Mouse (Mus musculus) limb, embryonic 15.5 days (tissue): Measurements from ENCODE around the gene Sgms2. TPM values are rescaled to one million over a fixed set of nuclear protein-coding genes. Genes with fewer than 3 reads are reported as not detected.
"Not testable (repeated sequence)": the region's sequence is repeated elsewhere in the genome, so short reads cannot be mapped to it uniquely, and the experiment has no call there.

ENCODE experiments used
- ATAC-seq: fragments of 200-750 bp; cut with Nextera tagmentation; 2 replicates; pipeline ENCODE4 v1.8.0; 2017; ENCODE audit warnings: low read depth, moderate TSS enrichment; ENCODE audit not compliant: insufficient number of reproducible peaks, low FRiP score, low TSS enrichment
- H3K27ac ChIP-seq: fragments of 300-500 bp; sonication (generic); 2 replicates; pipeline ENCODE4 v1.5.1; 2015; ENCODE audit warnings: moderate library complexity, mild to moderate bottlenecking, inconsistent platforms
- H3K27me3 ChIP-seq: fragments of 300-500 bp; sonication (generic); 2 replicates; pipeline ENCODE4 v1.6.1; 2015; ENCODE audit warnings: inconsistent platforms
- H3K36me3 ChIP-seq: fragments of 300-500 bp; sonication (generic); 2 replicates; pipeline ENCODE4 v1.6.1; 2015; ENCODE audit warnings: inconsistent platforms
- H3K4me1 ChIP-seq: fragments of 300-500 bp; sonication (generic); 2 replicates; pipeline ENCODE4 v1.6.1; 2015; ENCODE audit warnings: inconsistent platforms
- H3K4me2 ChIP-seq: fragments of 300-500 bp; sonication (generic); 2 replicates; pipeline ENCODE4 v1.6.1; 2015; ENCODE audit warnings: mild to moderate bottlenecking, inconsistent platforms
- H3K4me3 ChIP-seq: fragments of 300-500 bp; sonication (generic); 2 replicates; pipeline ENCODE4 v1.5.1; 2015; ENCODE audit warnings: mild to moderate bottlenecking, inconsistent platforms
- H3K9ac ChIP-seq: fragments of 300-500 bp; sonication (generic); 2 replicates; pipeline ENCODE4 v1.6.1; 2015; ENCODE audit warnings: inconsistent platforms
- H3K9me3 ChIP-seq: fragments of 300-500 bp; sonication (generic); 2 replicates; pipeline ENCODE4 v1.6.1; 2016; ENCODE audit warnings: inconsistent platforms
- WGBS: fragments of 180-500 bp; shearing (Covaris S2); methylation state at CpG from one replicate; pipeline ENCODE4 v1.1.7; 2015; 5-methylcytosine and 5-hydroxymethylcytosine counted together
- polyA plus RNA-seq: library from polyadenylated mRNA; unstranded; fragments of >200 nt; fragmentation: Nextera tagmentation; extraction: Ambion mirVana; gene quantifications from 2 replicates; pipeline ENCODE4 v1.2.1, GENCODE M21; 2015

The Sgms2 gene
- polyA plus RNA-seq, 1 experiment from 2014 or later = 22.3 TPM

- Histone ChIP-seq H3K4me2 (no peak overlapping the region), H3K36me3 (no peaks in the 10 kb centered on the region), H3K9me3 (no peaks in the 10 kb centered on the region), H3K4me3 (no peak overlapping the region), H3K4me1 (no peaks in the 10 kb centered on the region), H3K27ac (no peak overlapping the region), H3K27me3 (no peaks in the 10 kb centered on the region), H3K9ac (no peak overlapping the region)
- ATAC-seq = no peak
- 55% methylated on average over 3 of the region's 3 CpGs for WGBS
These were observed 142.6 kb downstream of the Sgms2 start for GRCm38 (mm10) chr3:131348579-131348950.

- H3K27ac ChIP-seq = no peak overlapping the region
- H3K4me1 ChIP-seq = peaks cover 3% of the 10 kb centered on the region; the same call in 1 of the 2 replicates
- no peak overlapping the region for H3K4me2 ChIP-seq
- no peak overlapping the region for H3K9ac ChIP-seq
- no peaks in the 10 kb centered on the region for H3K9me3 ChIP-seq
- H3K4me3 ChIP-seq = no peak overlapping the region
- 52% methylated on average over 6 of the region's 6 CpGs for WGBS
- no peak for ATAC-seq
- no peaks in the 10 kb centered on the region for H3K27me3 ChIP-seq
- no peaks in the 10 kb centered on the region for H3K36me3 ChIP-seq
These were observed 143.2 kb downstream of the Sgms2 start for GRCm38 (mm10) chr3:131347831-131348578.

GRCm38 (mm10) chr3:131345903-131346302 is 145.3 kb downstream of the Sgms2 start:
- H3K4me2 ChIP-seq = no peak overlapping the region
- peaks cover 3% of the 10 kb centered on the region; the same call in 1 of the 2 replicates for H3K4me1 ChIP-seq
- no peaks in the 10 kb centered on the region for H3K36me3 ChIP-seq
- no peak overlapping the region for H3K4me3 ChIP-seq
- no peak overlapping the region for H3K27ac ChIP-seq
- H3K9ac ChIP-seq = no peak overlapping the region
- no peaks in the 10 kb centered on the region for H3K27me3 ChIP-seq
- H3K9me3 ChIP-seq = no peaks in the 10 kb centered on the region
- 86% methylated on average over 6 of the region's 6 CpGs for WGBS
- no peak for ATAC-seq

GRCm38 (mm10) chr3:131343311-131343710 is 147.9 kb downstream of the Sgms2 start:
- H3K9me3 ChIP-seq = no peaks in the 10 kb centered on the region
- no peak for ATAC-seq
- H3K27me3 ChIP-seq = no peaks in the 10 kb centered on the region
- WGBS = 32% methylated on average over 6 of the region's 6 CpGs
- H3K9ac ChIP-seq = no peak overlapping the region
- H3K27ac ChIP-seq = no peak overlapping the region
- H3K4me3 ChIP-seq = no peak overlapping the region
- H3K4me1 ChIP-seq = peaks cover 3% of the 10 kb centered on the region; the same call in 1 of the 2 replicates
- H3K4me2 ChIP-seq = no peak overlapping the region
- no peaks in the 10 kb centered on the region for H3K36me3 ChIP-seq

- Histone ChIP-seq H3K9me3 (no peaks in the 10 kb centered on the region), H3K36me3 (no peaks in the 10 kb centered on the region), H3K27me3 (no peaks in the 10 kb centered on the region), H3K4me3 (no peak overlapping the region), H3K4me2 (no peak overlapping the region), H3K4me1 (peaks cover 3% of the 10 kb centered on the region; the same call in 1 of the 2 replicates), H3K9ac (no peak overlapping the region), H3K27ac (no peak overlapping the region)
- WGBS = 52% methylated on average over 3 of the region's 3 CpGs
- ATAC-seq = no peak
These were observed 150.3 kb downstream of the Sgms2 start for GRCm38 (mm10) chr3:131340885-131341284.

GRCm38 (mm10) chr3:131339280-131339679 is 151.9 kb downstream of the Sgms2 start:
- 76% methylated on average over 4 of the region's 4 CpGs for WGBS
- H3K9me3 ChIP-seq = no peaks in the 10 kb centered on the region
- H3K4me3 ChIP-seq = no peak overlapping the region
- ATAC-seq = no peak
- no peak overlapping the region for H3K4me2 ChIP-seq
- no peaks in the 10 kb centered on the region for H3K27me3 ChIP-seq
- H3K4me1 ChIP-seq = peaks cover 14% of the 10 kb centered on the region
- no peaks in the 10 kb centered on the region for H3K36me3 ChIP-seq
- H3K9ac ChIP-seq = no peak overlapping the region
- no peak overlapping the region for H3K27ac ChIP-seq

- H3K9me3 ChIP-seq, ATAC-seq, H3K4me3 ChIP-seq, H3K9ac ChIP-seq, H3K27ac ChIP-seq, H3K4me2 ChIP-seq, H3K27me3 ChIP-seq, H3K36me3 ChIP-seq: not testable (repeated sequence)
- 89% methylated on average over 7 of the region's 7 CpGs for WGBS
- peaks cover 15% of the 10 kb centered on the region for H3K4me1 ChIP-seq
These were observed 153.5 kb downstream of the Sgms2 start for GRCm38 (mm10) chr3:131337749-131338148.

- no peaks in the 10 kb centered on the region for H3K27me3 ChIP-seq
- 62% methylated on average over 8 of the region's 8 CpGs for whole genome bisulfite sequencing
These were observed 154.6 kb downstream of the Sgms2 start for GRCm38 (mm10) chr3:131336629-131337028.

GRCm38 (mm10) chr3:131335117-131335547 is 156.1 kb downstream of the Sgms2 start:
- no peaks in the 10 kb centered on the region for H3K9me3 ChIP-seq
- 36% methylated on average over 8 of the region's 8 CpGs for WGBS
- H3K9ac ChIP-seq = no peak overlapping the region
- H3K4me1 ChIP-seq = peaks cover 15% of the 10 kb centered on the region
- 0 out of 2 replicates have a peak, but pooled peaks have one; percentile 41 for ATAC-seq
- no peak overlapping the region for H3K4me3 ChIP-seq
- H3K27ac ChIP-seq = no peak overlapping the region; the same call in 1 of the 2 replicates
- H3K4me2 ChIP-seq = peak overlapping the region; percentile 29
- H3K36me3 ChIP-seq = no peaks in the 10 kb centered on the region
- no peaks in the 10 kb centered on the region for H3K27me3 ChIP-seq

More at GRCm38 (mm10) chr3:131336629-131337028, 154.6 kb downstream of the Sgms2 start:
- Histone ChIP-seq H3K36me3 (no peaks in the 10 kb centered on the region), H3K4me3 (no peak overlapping the region), H3K9me3 (no peaks in the 10 kb centered on the region), H3K4me2 (no peak overlapping the region), H3K27ac (no peak overlapping the region), H3K9ac (no peak overlapping the region), H3K4me1 (peaks cover 15% of the 10 kb centered on the region)
- ATAC-seq = no peak

- no peaks in the 10 kb centered on the region for H3K36me3 ChIP-seq
- H3K4me3 ChIP-seq = no peak overlapping the region
- WGBS = 76% methylated on average over 7 of the region's 7 CpGs
- H3K4me1 ChIP-seq = peaks cover under 1% of the 10 kb centered on the region
- no peak overlapping the region for H3K9ac ChIP-seq
- H3K27ac ChIP-seq = no peak overlapping the region
- H3K4me2 ChIP-seq = no peak overlapping the region
- no peaks in the 10 kb centered on the region for H3K9me3 ChIP-seq
- no peaks in the 10 kb centered on the region for H3K27me3 ChIP-seq
- no peak for ATAC-seq
These were observed 164.0 kb downstream of the Sgms2 start for GRCm38 (mm10) chr3:131327189-131327588.

GRCm38 (mm10) chr3:131326637-131327036 is 164.6 kb downstream of the Sgms2 start:
- 71% methylated on average over 4 of the region's 4 CpGs for WGBS
- H3K4me3 ChIP-seq = no peak overlapping the region
- no peak overlapping the region for H3K4me2 ChIP-seq
- H3K4me1 ChIP-seq = peaks cover 5% of the 10 kb centered on the region
- H3K27ac ChIP-seq = no peak overlapping the region
- H3K27me3 ChIP-seq = no peaks in the 10 kb centered on the region
- ATAC-seq = no peak
- H3K9me3 ChIP-seq = no peaks in the 10 kb centered on the region
- no peaks in the 10 kb centered on the region for H3K36me3 ChIP-seq
- no peak overlapping the region for H3K9ac ChIP-seq

- no peaks in the 10 kb centered on the region for H3K27me3 ChIP-seq
- H3K36me3 ChIP-seq = no peaks in the 10 kb centered on the region
- no peak overlapping the region for H3K9ac ChIP-seq
- ATAC-seq = no peak
- H3K9me3 ChIP-seq = no peaks in the 10 kb centered on the region
- peaks cover 10% of the 10 kb centered on the region for H3K4me1 ChIP-seq
- no peak overlapping the region for H3K4me3 ChIP-seq
- H3K4me2 ChIP-seq = no peak overlapping the region
- no peak overlapping the region for H3K27ac ChIP-seq
- 41% methylated on average over 14 of the region's 14 CpGs for whole genome bisulfite sequencing
These were observed 169.0 kb downstream of the Sgms2 start for GRCm38 (mm10) chr3:131322081-131322815.
